Mouse (Mus musculus) layer of hippocampus, adult 9-10 months (tissue): ENCODE results near the gene Slc25a35.
A peak's percentile ranks its signal among the peaks of the same experiment; 100 is the strongest.
"Not testable (repeated sequence)": the region's sequence is repeated elsewhere in the genome, so short reads cannot be mapped to it uniquely, and the experiment has no call there.

Experiments used
- DNase-seq: peaks from one replicate; pipeline ENCODE4 v3.0.0; 2022; ENCODE audit warnings: low spot score

The Slc25a35 gene

DNA sequence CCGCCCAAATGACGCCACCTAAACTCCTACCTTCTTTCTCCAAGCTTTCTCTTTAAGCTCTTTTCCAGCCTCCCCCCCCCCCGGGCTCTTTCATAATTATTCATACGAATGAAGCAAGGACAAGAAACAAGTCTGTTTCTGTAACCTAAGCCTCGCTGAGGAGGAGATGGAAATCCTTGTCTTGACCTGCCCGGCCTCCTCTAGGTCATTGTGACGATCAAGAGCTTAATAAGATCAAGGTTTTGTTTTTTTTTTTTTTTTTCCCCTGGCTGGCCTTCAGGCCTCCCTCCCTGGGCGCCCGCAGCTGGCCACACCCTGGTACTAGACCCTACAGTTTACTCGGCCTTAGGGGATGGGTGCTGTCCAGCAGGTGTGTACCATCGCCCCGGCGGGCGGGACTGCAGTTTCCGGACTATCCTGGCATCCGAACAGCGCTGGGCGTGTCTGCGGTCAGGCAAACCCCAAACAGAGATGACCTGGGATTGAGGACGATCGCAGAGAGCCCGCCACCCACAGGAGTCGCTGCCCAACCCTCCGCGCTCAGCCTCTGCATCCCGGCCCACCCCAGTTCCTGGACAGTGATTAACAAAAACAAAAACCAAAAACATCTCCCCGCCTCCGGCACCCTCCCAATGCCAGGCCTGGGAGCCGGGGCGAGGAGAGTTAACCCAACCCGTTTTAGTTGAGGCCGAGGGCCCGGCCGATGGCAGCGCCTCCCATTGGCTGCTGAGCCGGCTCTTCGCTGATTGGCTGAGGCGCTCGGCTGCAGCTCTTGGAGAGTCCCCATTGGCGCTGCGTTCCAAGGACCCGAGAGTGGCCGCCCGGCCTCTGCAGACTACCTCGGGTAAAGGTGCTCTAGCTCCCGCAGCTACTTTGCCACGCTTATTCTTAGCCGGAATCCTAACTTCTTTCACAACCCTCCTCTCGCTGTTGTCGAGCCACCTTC lies at the start of gene Slc25a35:
TSS of gene Slc25a35 (plus strand) at position 795 of the 946 bp plus-strand sequence.
- DNase-seq, result peak; percentile 63

DNA sequence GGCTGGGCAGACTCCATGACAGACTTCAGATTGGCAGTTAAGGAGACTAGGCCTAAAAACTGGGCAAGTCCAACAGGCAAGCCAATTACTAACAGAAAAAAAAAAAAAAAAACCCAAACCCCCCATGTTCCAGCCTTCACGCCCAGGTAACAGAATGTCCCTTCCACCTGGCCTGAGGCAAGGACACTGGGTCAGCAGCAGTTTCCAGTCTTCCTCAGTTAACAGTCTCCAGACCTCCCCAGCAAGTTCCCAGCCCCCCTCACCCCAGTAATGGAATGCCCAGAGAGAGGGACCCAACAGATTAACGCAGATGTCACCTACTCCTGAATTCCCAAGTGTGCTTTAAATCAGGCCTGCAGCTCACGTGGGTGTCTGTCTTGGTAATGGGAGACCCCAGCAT lies 44.7 kb upstream of the Slc25a35 start:
- no peak for DNase-seq

DNA sequence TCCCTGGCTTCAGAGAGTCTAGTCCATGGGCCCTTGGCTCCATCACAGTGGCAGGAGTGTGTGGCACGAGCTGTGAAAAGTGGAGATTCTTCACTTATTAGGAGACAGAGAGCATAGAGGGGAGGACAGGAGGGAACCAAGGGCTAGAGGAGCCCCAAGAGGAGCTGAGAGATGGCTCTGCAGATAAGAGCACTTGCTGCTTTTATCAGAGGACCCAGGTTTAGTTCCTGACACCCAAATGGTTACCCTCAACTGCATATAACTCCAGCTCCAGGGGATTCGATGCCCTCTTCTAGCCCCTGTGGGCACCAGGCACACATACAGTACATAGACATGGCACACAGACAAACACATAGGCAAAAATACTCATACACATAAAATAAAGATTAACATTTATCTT lies 43.2 kb upstream of the Slc25a35 start:
- DNase-seq, result no peak

DNA sequence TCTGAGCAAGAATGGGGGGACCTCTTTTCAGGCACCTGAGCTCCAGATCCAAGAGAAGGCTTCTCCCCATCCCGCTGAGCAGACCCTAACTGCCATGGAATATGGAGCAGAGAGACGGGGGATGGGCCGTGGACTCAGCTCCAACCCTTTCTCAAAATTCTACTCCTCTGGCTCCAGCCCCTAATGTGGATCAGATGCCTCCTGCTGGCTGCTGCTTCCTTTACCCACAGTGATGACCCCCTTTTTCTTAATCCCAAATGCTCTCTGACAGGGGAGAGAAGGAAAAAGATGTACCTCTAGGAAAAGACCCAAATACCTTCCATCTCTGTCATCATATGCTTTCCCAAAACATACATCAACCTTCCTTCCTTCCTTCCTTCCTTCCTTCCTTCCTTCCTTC lies 41.0 kb upstream of the Slc25a35 start, which contains the start of gene Odf4:
TSS of gene Odf4 (minus strand) at position 101 of the 400 bp plus-strand sequence.
- DNase-seq, result no peak

DNA sequence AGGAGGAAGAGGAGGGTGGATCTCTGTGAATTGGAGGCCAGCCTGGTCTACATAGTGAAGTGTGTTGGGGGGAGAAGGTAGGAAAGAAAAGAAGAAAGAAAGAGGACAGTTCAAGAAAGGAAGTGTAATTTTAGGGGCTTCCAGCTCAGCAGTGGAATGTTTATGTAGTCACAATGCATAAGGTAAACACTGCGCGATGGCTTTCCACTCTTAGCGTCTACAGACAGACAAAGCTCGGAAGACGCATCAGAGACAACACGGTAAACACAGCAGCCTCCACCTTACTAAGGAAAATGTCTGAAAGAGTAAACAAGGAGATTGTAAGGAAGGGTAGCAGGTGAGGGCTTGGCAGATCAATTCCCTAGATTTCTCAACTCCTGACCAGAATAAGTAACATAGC lies 38.0 kb upstream of the Slc25a35 start:
- DNase-seq, result no peak

DNA sequence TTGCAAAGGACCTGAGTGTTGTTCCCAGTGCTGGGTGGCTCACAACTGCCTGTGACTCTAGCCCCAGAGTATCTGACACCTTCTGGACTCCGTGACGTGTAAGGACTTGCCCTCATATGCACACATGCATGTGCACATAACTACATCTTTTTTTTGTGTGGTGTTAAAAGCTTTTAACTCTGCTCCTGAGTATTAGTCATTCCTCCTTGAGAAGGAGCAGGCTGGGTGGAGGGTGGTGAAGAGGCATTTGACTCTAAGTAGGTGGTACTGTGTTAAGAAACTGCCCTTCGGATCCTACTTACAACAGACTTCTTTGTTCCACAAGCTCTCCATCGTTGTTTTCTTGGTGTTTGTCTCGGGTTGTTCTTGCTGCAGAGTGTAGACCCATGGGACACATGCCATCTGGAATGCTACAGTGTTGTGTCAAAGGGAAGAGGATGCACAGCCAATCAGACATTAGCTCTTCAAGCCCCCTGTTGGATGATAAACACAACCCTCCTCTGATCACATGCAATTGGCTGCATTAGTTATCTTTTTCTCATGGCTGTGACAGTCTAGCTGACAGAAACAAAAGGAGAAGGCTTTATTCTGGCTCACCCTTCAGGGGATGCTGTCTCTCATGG lies 33.9 kb upstream of the Slc25a35 start:
- no peak for DNase-seq

DNA sequence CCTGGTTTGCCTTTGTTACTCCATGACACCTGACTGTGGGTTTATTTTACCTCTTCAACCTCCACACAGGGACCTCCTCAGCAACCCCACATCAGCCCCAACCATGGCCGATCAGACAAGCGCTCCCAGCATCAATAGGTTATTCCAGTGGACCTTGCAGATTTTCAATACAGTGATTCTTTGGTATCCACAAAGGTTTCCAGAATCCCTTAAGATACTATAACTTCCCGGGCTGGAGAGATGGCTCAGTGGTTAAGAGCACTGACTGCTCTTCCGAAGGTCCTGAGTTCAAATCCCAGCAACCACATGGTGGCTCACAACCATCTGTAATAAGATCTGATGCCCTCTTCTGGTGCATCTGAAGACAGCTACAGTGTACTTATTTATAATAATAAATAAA lies 31.0 kb upstream of the Slc25a35 start:
- DNase-seq, result not testable (repeated sequence)

DNA sequence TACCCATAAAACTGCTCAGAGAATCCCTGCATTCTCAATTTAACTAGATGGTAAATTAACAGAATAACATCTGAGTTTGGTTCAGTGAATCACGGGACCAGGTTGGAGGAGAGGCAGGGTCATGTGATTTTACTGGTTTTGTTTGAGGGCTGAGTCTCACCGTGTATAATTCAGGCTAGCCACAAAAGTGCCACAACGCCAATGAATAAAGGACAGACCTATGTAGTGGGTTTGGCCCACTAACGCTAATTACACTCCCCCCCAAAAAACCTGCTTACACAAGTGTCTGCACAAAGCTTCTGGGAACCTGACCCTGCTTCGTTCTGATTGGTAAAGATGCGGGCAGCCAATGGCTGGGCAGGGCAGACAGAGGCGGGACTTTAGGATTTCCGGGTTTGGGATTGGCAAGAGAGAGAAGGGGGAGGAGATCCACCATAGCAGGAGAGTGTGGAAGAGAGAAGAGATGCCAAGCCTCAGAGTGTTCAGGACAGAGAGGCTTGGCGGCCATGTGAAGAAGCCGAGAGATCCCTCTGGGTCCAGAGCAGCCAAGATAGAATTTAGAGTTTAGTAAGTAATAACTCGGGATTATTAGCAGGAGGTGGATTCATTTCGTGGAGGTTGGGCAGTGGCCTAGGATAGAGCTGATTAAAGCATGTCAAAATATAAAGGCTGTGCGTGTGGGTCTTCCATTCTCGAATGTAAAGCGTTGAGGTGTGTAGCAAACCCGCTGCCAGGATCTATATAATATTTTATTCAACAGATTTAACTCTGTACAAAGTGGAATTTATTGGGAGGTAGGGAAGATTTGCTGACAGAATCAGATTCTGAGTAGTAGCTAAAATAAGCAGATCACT lies 28.3 kb upstream of the Slc25a35 start:
- peak; percentile 80 for DNase-seq

DNA sequence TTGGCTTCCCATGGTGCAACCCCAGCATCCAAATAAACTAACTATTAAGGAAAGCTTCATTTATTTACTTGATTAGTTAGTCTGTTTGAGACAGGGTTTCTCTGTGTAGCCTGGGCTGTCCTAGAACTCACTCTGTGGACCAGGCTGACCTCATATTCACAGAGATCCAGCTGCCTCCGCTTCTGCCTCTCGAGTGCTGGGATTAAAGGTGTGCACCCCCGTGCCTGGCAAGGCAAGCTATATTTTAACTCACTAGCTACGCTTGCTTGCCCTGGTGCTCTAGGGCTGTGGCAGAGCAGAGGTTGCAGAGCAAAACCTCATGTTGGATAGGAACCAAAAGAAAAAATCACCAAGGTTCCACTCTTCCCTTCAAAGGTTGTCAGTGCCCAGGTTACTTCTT lies 27.4 kb upstream of the Slc25a35 start:
- no peak for DNase-seq

DNA sequence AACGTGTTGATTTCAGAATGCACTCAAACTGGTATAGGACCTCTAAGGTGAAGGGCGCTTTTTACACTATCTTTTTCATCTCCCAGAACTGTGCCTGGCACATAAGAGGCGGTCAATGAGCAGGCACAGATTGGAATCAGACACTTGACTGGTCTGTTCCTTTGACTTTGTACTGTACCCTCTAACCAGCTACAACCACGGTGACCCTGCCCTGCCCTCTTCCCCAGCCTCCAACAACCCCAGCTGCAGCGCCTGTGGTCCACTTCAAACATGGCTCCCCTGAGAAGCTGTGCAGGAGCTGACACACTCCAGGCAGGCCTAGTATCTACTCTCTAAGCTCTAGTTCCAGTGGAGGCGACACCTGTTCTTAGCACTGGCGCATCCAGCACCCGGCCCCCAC lies 25.2 kb upstream of the Slc25a35 start:
- no peak for DNase-seq

DNA sequence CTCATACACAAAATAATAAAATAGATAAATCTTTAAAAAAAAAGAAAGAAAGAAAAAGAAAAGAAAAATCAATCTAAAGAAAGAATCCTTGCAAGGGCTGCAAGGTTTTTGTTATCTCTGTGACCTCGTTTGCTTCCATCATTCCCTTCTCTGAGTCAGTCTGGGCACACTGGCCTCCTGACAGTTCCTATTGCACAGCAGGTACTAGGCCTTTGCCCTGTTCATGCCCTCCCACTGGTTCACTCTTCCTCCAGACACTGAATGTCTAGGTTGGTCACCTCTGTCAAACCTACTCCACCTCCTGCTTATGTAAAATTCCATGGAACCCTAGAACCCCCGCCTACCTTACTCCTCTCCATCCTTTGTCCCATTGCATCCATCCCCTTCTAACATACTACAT lies 22.7 kb upstream of the Slc25a35 start:
- no peak for DNase-seq

DNA sequence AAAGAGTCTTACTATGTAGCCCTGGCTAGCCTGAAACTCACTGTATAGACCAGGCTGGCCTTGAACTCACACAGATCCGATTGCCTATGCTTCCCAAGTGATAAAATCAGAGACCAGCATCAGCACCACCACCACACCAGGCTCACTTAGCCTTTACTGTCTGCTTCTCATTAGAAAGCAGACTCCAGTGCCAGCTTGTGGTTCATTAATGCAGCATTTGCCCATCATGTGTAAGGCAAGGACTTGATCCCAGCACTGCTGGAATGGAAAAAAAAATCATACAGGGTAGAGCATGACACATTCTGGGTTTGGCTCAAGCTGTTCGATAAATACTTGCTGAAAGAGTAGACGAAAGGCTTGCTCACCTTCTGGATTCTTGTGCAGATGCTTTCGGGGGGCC lies 21.9 kb upstream of the Slc25a35 start:
- no peak for DNase-seq

DNA sequence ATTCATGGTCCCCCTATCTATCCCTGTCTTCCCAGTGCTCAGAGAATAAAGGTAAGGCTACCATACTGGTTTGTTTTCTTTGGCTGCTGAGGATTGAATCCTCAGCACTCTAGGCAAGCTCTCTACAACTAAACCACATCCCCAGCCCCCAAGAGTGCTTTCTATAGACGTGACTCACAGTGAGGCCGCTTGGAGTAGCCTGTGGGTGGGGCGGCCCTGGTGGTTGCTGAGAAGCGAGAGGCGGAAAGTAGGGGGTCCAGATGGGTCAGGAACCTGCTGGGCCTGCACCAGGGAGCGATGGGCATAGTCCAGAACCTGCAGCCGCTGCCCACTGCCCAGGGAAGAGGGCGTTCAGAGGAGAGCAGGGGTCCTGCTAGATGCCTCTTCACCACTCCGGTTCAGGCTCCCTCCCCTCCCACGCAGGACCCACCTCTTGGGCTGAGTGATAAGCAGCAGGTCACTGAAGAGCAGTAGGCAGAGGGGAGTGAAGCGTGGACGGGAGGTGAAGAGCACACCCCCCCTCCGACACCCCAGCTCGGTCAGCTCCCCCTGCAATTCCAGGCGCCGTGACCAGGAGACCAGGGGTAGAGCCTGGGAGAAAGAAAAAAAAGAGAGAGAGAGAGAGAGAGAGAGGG lies 21.0 kb upstream of the Slc25a35 start:
- no peak for DNase-seq

DNA sequence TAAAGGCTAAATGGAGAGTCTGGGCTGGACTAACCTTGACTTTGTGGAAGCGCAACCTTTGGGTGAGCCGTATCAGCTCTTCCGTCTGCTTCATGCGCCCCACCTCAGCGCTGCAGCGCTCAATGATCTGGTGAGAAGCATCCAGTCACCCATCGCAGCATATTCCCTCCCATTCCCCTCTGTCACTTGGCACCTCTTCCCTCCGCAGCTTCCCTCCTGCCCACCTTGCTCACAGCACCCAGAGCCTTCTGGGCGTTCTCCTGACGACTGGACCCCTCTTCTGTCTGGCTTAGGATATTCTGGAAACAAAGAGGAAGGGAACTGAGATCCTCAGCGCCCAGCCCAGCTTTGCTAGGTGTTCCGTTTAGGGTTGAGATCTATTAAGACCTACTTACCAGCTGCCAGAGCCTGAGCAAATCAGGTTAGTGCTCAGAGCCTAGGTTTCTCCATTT lies 20.4 kb upstream of the Slc25a35 start:
- DNase-seq, result no peak

DNA sequence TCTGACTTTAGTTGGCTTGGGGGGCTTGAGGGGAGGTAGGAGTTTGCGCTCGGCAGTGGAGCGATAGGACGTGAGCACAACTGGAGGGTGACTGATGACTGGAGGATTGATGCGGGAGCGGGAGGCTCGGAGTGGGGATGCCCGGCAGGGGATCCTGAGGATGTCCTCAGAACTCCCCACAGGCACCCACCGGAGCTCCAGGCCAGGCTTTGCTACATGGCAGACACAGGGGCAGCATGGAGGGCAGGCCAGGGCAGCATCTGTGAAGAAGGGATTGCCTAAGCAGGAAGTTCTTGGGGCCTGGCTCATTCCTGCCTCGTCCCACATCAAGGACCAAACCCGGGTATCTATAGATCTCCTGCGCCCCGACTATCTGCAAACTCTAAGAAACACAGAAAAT lies 14.0 kb upstream of the Slc25a35 start:
- no peak for DNase-seq

DNA sequence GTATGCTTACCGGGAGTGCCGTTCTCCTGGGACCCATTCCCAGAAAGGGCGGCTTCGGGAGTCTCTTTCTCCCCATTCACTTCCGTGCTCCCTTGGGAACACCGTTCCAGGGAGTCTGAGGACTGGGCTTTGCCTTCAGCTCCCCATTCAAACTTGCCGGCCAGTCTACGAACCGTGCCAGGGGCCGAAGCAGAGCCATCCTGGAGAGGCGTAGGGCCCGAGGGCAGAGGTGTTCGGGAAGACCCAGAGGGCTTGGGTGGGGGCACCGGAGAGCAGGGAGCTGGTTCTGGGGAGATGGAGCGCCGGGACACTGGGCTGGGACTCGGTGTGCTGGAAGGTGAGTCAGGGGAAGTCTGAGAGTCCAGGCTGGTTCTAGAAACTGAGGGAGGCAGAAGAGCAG lies 13.5 kb upstream of the Slc25a35 start:
- no peak for DNase-seq

DNA sequence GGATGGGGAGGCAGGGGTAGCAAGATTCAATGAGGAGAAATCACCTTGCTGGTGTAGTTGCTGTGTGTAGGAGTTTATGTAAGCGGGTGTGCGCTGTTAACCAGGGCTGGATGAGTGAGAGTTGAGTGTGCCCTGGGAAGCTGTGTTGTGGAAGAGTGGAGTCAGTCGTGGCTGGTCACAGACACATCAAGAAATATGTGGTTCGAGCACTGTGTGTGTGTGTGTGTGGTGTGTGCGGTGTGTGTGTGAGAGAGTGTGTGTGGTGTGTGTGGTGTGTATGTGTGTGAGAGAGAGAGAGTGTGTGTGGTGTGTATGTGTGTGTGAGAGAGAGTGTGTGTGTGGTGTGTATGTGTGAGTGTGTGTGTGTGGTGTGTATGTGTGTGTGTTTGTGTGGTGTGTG lies 12.5 kb upstream of the Slc25a35 start:
- no peak for DNase-seq

DNA sequence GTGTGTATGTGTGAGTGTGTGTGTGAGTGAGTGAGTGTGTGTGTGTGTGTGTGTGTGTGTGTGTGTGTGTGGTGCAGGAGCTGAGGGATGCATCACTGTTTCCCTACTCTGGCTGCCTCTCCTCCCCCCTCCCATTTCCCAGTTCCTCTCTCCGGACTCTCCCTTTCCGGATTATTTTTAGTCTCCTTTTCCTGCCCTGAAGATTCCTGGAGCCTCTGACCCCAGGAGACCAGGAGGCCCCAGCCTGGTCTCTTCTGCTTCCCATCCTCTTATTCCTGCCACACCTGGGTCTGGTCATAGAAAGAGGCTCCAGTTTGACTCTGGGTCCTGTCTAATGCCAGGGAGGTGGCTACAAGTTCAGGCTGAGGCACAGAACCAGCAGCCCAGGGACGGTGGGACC lies 11.8 kb upstream of the Slc25a35 start:
- DNase-seq, result no peak

DNA sequence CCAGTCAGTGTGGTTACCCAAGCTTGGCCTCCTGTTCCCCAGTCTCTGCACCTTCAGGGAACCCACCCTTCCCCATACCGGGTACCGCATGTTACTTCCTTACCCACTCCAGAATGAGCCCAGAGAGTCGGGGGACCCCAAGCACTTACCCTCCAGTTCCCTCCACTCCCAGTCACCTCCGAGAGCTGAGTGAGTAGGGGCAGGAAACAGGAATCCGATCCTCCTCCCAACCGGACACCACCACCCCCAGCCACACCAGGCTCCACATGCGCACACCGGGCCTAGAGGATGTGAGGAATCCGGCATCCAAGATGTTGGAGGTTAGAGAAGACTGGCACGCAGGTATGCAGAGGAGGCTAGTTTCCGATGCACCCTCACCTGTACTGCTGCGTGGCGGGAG lies 11.2 kb upstream of the Slc25a35 start:
- DNase-seq, result no peak

DNA sequence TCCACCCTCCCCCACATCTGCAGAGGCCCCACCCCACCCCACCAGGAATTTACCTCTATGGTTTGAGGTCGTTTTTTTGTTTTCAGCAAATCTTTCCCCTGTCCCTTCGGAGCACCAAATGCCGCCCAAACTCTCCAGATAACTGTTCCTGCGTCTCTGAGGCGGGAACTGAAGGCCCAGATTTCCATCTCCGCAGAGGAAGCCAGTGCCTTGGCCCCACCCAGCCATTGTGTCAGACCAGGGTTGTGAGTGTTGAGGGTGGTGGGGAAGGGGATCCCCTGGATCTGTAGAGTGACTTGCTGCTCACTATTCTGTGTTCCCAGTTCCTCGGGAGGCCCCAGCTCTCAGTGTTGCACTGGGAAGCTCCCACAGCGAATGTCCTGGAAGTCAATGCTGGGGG lies 10.6 kb upstream of the Slc25a35 start, which contains the start of gene Arhgef15:
TSS of gene Arhgef15 (minus strand) at position 173 of the 400 bp plus-strand sequence.
- DNase-seq, result no peak

DNA sequence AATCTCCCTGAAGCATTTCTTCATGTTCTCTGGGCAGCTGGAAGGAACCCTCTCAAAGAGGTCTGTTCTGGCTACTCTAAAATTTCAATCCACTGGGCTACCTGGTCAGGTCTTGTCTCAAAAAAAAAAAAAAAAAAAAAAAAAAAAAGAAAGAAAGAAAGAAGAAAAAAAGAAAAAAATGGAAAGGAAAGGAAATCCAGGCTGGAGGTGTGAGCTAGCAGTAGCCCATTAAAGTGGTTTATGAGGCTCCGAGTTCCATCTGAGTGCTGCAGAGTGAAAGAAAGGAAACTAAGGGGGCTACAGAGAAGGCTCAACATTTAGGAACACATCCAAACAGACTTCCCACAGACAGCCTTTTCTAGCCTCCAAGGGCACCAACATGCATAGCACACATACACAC lies 10.0 kb upstream of the Slc25a35 start:
- DNase-seq, result no peak

DNA sequence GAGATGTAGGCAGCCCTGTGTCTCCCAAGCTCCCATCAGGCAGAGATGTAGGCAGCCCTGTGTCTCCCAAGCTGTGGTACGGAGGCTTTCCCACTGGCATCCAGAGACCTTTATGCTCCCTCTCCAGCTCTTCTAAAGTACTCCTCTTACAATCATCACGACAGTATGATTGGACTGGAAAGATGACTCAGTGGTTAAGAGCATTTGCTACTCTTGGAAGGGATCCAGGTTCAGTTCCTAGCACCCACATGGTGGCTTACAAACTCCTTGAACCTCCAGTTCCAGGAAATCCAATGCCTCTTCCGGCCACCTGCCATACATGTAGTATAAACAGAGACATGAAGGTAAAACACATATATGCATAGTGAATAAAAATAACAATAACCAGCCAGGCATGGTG lies 6.3 kb upstream of the Slc25a35 start:
- no peak for DNase-seq
